Mouse (Mus musculus) MEL (cell line): Measurements from ENCODE around the gene Dip2a. TPM values are rescaled to one million over a fixed set of nuclear protein-coding genes. Genes with fewer than 3 reads are reported as not detected.

Experiments used
- DNase-seq: peaks from one replicate; pipeline ENCODE4 v3.0.0; 2011; ENCODE audit warnings: low read depth, low spot score
- H3K27ac ChIP-seq: 2 replicates; pipeline ENCODE4 v1.5.1; 2012; ENCODE audit warnings: low read depth, mild to moderate bottlenecking, control low read depth, low read length, moderate library complexity; ENCODE audit not compliant: control insufficient read depth
- H3K27me3 ChIP-seq, 2 experiments: fragments of 150-350 bp in 1 of 2; sonication (generic) in 1 of 2; 2 replicates each; pipeline ENCODE4 v1.6.1; 2012; ENCODE audit warnings: low read length in 2 of 2, mild to moderate bottlenecking in 2 of 2, improper control_type of control experiment in 1 of 2, moderate library complexity in 1 of 2; ENCODE audit not compliant: insufficient read depth in 2 of 2, control insufficient read depth in 1 of 2
- H3K36me3 ChIP-seq, 2 experiments: 2 replicates each; pipeline ENCODE4 v1.6.1; 2012 to 2014; ENCODE audit warnings: low read length in 2 of 2, improper control_type of control experiment in 1 of 2, inconsistent platforms in 1 of 2, mild to moderate bottlenecking in 1 of 2; ENCODE audit not compliant: insufficient read depth in 2 of 2, control insufficient read depth in 1 of 2
- H3K4me1 ChIP-seq, 2 experiments: fragments of 150-350 bp in 1 of 2; sonication (generic) in 1 of 2; 2 replicates each; pipeline ENCODE4 v1.6.1; 2012; ENCODE audit warnings: low read length in 2 of 2, improper control_type of control experiment in 1 of 2, mild to moderate bottlenecking in 1 of 2; ENCODE audit not compliant: insufficient read depth in 2 of 2, control insufficient read depth in 1 of 2
- H3K4me3 ChIP-seq, 2 experiments: fragments of 150-350 bp in 1 of 2; sonication (generic) in 1 of 2; 2 replicates each; pipeline ENCODE4 v1.5.1; 2012; ENCODE audit warnings: low read depth in 2 of 2, low read length in 2 of 2, mild to moderate bottlenecking in 2 of 2, moderate library complexity in 2 of 2, control low read depth in 1 of 2, improper control_type of control experiment in 1 of 2; ENCODE audit not compliant: control insufficient read depth in 1 of 2, insufficient read depth in 1 of 2
- H3K79me2 ChIP-seq: 2 replicates; pipeline ENCODE4 v1.6.1; 2012; ENCODE audit warnings: mild to moderate bottlenecking, low read length, moderate library complexity; ENCODE audit not compliant: control insufficient read depth, poor library complexity, insufficient read depth
- H3K9ac ChIP-seq: 2 replicates; pipeline ENCODE4 v1.6.1; 2012; ENCODE audit warnings: low read depth, mild to moderate bottlenecking, control low read depth, low read length, moderate library complexity; ENCODE audit not compliant: control insufficient read depth, poor library complexity, severe bottlenecking
- H3K9me3 ChIP-seq: fragments of 150-350 bp; sonication (generic); replicated peaks from 2 replicates; pipeline ENCODE4 v1.6.1; 2012; ENCODE audit warnings: mild to moderate bottlenecking, low read length, improper control_type of control experiment, moderate library complexity; ENCODE audit not compliant: insufficient read depth
- BHLHE40 ChIP-seq: IDR thresholded peaks from 2 replicates; pipeline ENCODE4 v1.6.1; 2012; ENCODE audit warnings: low read depth, mild to moderate bottlenecking, inconsistent platforms, low read length, improper control_type of control experiment, borderline replicate concordance
- CHD2 ChIP-seq: IDR thresholded peaks from 2 replicates; pipeline ENCODE4 v1.6.1; 2011; ENCODE audit warnings: low read length, improper control_type of control experiment
- CTCF ChIP-seq, 3 experiments: IDR thresholded peaks in 2 of 3; conservative IDR thresholded peaks in 1 of 3; 2 replicates each; pipeline ENCODE4 v1.5.1; 2011 to 2012; ENCODE audit warnings: low read length in 3 of 3, low read depth in 2 of 3, mild to moderate bottlenecking in 2 of 3, improper control_type of control experiment in 1 of 3, inconsistent platforms in 1 of 3, mixed read lengths in 1 of 3, moderate library complexity in 1 of 3; ENCODE audit not compliant: control insufficient read depth in 1 of 3, insufficient read depth in 1 of 3, poor library complexity in 1 of 3, severe bottlenecking in 1 of 3
- E2F4 ChIP-seq: IDR thresholded peaks from 2 replicates; pipeline ENCODE4 v1.6.1; 2011; ENCODE audit warnings: low read depth, low read length, improper control_type of control experiment, borderline replicate concordance
- ELF1 ChIP-seq: IDR thresholded peaks from 2 replicates; pipeline ENCODE4 v1.6.1; 2014; ENCODE audit warnings: low read depth, mild to moderate bottlenecking, inconsistent platforms, low read length, improper control_type of control experiment, moderate library complexity
- HCFC1 ChIP-seq: IDR thresholded peaks from 2 replicates; pipeline ENCODE4 v1.6.1; 2012; ENCODE audit warnings: low read depth, mild to moderate bottlenecking, inconsistent platforms, low read length, improper control_type of control experiment, moderate library complexity
- JUND ChIP-seq: IDR thresholded peaks from 2 replicates; pipeline ENCODE4 v1.6.1; 2011; ENCODE audit warnings: low read depth, mild to moderate bottlenecking, improper control_type of control experiment, low read length
- MAZ ChIP-seq: IDR thresholded peaks from 2 replicates; pipeline ENCODE4 v1.6.1; 2012; ENCODE audit warnings: low read depth, mild to moderate bottlenecking, inconsistent platforms, low read length, improper control_type of control experiment
- MEF2A ChIP-seq: IDR thresholded peaks from 2 replicates; pipeline ENCODE4 v1.6.1; 2014; ENCODE audit warnings: low read depth, mild to moderate bottlenecking, inconsistent platforms, low read length, improper control_type of control experiment; ENCODE audit not compliant: poor library complexity, insufficient replicate concordance, severe bottlenecking; ENCODE audit errors: extremely low read depth
- MXI1 ChIP-seq: IDR thresholded peaks from 2 replicates; pipeline ENCODE4 v1.6.1; 2011; ENCODE audit warnings: mild to moderate bottlenecking, low read depth, low read length, improper control_type of control experiment
- MYB ChIP-seq: IDR thresholded peaks from 2 replicates; pipeline ENCODE4 v1.6.1; 2011; ENCODE audit warnings: mild to moderate bottlenecking, low read depth, low read length, improper control_type of control experiment
- NRF1 ChIP-seq: IDR thresholded peaks from 2 replicates; pipeline ENCODE4 v1.6.1; 2014; ENCODE audit warnings: low read depth, mild to moderate bottlenecking, inconsistent platforms, low read length, improper control_type of control experiment, moderate library complexity; ENCODE audit not compliant: poor library complexity, insufficient read depth, severe bottlenecking
- POLR2AphosphoS5 ChIP-seq: IDR thresholded peaks from 2 replicates; pipeline ENCODE4 v1.6.1; 2012; ENCODE audit warnings: low read depth, borderline replicate concordance, mild to moderate bottlenecking, inconsistent platforms, low read length, moderate library complexity, mixed read lengths
- RAD21 ChIP-seq: IDR thresholded peaks from 2 replicates; pipeline ENCODE4 v1.6.1; 2011; ENCODE audit warnings: mild to moderate bottlenecking, low read depth, low read length, improper control_type of control experiment
- SMC3 ChIP-seq: IDR thresholded peaks from 2 replicates; pipeline ENCODE4 v1.6.1; 2011; ENCODE audit warnings: low read depth, low read length, improper control_type of control experiment
- TBP ChIP-seq: IDR thresholded peaks from 2 replicates; pipeline ENCODE4 v1.8.0; 2011; ENCODE audit warnings: low read depth, low read length, improper control_type of control experiment
- TCF12 ChIP-seq: IDR thresholded peaks from 2 replicates; pipeline ENCODE4 v1.6.1; 2014; ENCODE audit warnings: low read depth, mild to moderate bottlenecking, inconsistent platforms, low read length, improper control_type of control experiment, moderate library complexity
- USF1 ChIP-seq: IDR thresholded peaks from 2 replicates; pipeline ENCODE4 v1.6.1; 2014; ENCODE audit warnings: low read depth, mild to moderate bottlenecking, inconsistent platforms, low read length, improper control_type of control experiment, moderate library complexity
- ZC3H11A ChIP-seq: IDR thresholded peaks from 2 replicates; pipeline ENCODE4 v1.6.1; 2012; ENCODE audit warnings: low read depth, mild to moderate bottlenecking, inconsistent platforms, low read length, improper control_type of control experiment
- ZKSCAN1 ChIP-seq: IDR thresholded peaks from 2 replicates; pipeline ENCODE4 v1.6.1; 2012; ENCODE audit warnings: low read depth, mild to moderate bottlenecking, inconsistent platforms, low read length, improper control_type of control experiment, moderate library complexity
- ZNF384 ChIP-seq: IDR thresholded peaks from 2 replicates; pipeline ENCODE4 v1.6.1; 2012; ENCODE audit warnings: low read depth, mild to moderate bottlenecking, inconsistent platforms, low read length, improper control_type of control experiment
- polyA plus RNA-seq, 2 experiments: library from polyadenylated mRNA; stranded (reverse) in 1 of 2; unstranded in 1 of 2; fragments of >175 nt in 1 of 2; fragments of >200 nt in 1 of 2; gene quantifications; 2 replicates each; pipeline versions ENCODE4 v1.2.1 to v1.2.4; 2012; ENCODE audit warnings: low replicate concordance in 2 of 2, low read depth in 1 of 2; ENCODE audit not compliant: insufficient read length in 2 of 2, insufficient read depth in 1 of 2, missing spikeins in 1 of 2
- total RNA-seq: library from RNA; depleted of rRNA; stranded (reverse); fragments of 300-350 nt; gene quantifications from 2 replicates; pipeline ENCODE4 v1.2.3, GENCODE M21; 2012

Gene Dip2a
- total and polyA plus RNA-seq, 3 experiments: 2.6 to 5.7 TPM; not detected in 1

GRCm38 (mm10) chr10:76237341-76238225, 107.5 kb downstream of the Dip2a start, which contains the start of gene Prmt2 (continued):
- TF ChIP-seq MEF2A (no peak), MXI1 (peak; percentile 64), TCF12 (peak; percentile 62), ZNF384 (no peak), NRF1 (peak; percentile 96), TBP (peak; percentile 82), BHLHE40 (no peak), CTCF (IDR thresholded peaks at IDR 0.05 in 2 of 3, conservative IDR thresholded peaks at IDR 0.05 in 1 of 3; ENCODE audit: control insufficient read depth in 1 of 3, insufficient read depth in 1 of 3, low read depth in 2 of 3, low read length in 3 of 3, poor library complexity in 1 of 3, severe bottlenecking in 1 of 3) (0 out of 6 replicates have a peak, but pooled peaks of 1 of the 3 experiments have one; percentile 7), SMC3 (no peak), CHD2 (no peak), JUND (no peak)
- TF ChIP-seq, all 39 proteins: peak for 14

- no peak overlapping the region for H3K9ac ChIP-seq
- H3K36me3 ChIP-seq: no peaks in the 10 kb centered on the region
- no peak overlapping the region for H3K27ac ChIP-seq
- DNase-seq: peak; percentile 47
- no peaks in the 10 kb centered on the region for H3K4me1 ChIP-seq
- no peaks in the 10 kb centered on the region for H3K9me3 ChIP-seq
- TF ChIP-seq CTCF (IDR thresholded peaks at IDR 0.05 in 2 of 3, conservative IDR thresholded peaks at IDR 0.05 in 1 of 3; ENCODE audit: control insufficient read depth in 1 of 3, insufficient read depth in 1 of 3, low read depth in 2 of 3, low read length in 3 of 3, poor library complexity in 1 of 3, severe bottlenecking in 1 of 3) (peak; percentile 4 to 59 (median 59); a peak in 4 of 6 replicates), SMC3 (peak; percentile 36), RAD21 (peak; percentile 44), ZKSCAN1 (no peak), POLR2AphosphoS5 (no peak), ELF1 (no peak), TCF12 (no peak), MYB (no peak), MAZ (0 out of 2 replicates have a peak, but pooled peaks have one; percentile 24), ZC3H11A (peak; percentile 24; the same call in 1 of the 2 replicates), TBP (no peak), MEF2A (no peak), E2F4 (no peak), HCFC1 (no peak), USF1 (no peak)
- TF ChIP-seq, all 39 proteins: peak for 5
- Histone ChIP-seq H3K4me3 (no peak overlapping the region), H3K27me3 (no peaks in the 10 kb centered on the region), H3K79me2 (no peaks in the 10 kb centered on the region)
Measured at GRCm38 (mm10) chr10:76229627-76230026, 115.5 kb downstream of the Dip2a start.
